Comparison of ENCODE assay signal across 9 mouse cellular contexts in genomic region chr5:100249757-100250156, GRCm38 (mm10).
A peak's percentile ranks its signal among the peaks of the same experiment; 100 is the strongest.
DNase-seq lines count a peak whose midpoint lies in the region; ATAC-seq and TF ChIP-seq lines count a peak whose summit lies in the region.
"Had no signal": no experiment of that assay in that cellular context is flagged by ENCODE, and none has a peak within 500 bp of the region (broad histone marks: within the 10 kb centered on the region; RNA-seq: fewer than 3 reads in every experiment).

No protein-coding gene starts in this region.

- H3K36me3 ChIP-seq in heart, embryonic 12.5 days, result no peaks in the 10 kb centered on the region
- H3K36me3 ChIP-seq in lung, embryonic 14.5 days (ENCODE audit: insufficient read depth), result no peaks in the 10 kb centered on the region
- no peaks in the 10 kb centered on the region for H3K36me3 ChIP-seq in midbrain, postnatal 0 days (ENCODE audit: insufficient read depth, low read length)
- H3K36me3 ChIP-seq: embryonic facial prominence, embryonic 15.5 days had no signal

- no peak overlapping the region for H3K27ac ChIP-seq in heart, embryonic 12.5 days (ENCODE audit: poor library complexity, severe bottlenecking)
- H3K27ac ChIP-seq in lung, embryonic 14.5 days (ENCODE audit: low read depth), result no peak overlapping the region
- H3K27ac ChIP-seq in midbrain, postnatal 0 days (ENCODE audit: low read depth, low read length), result no peak overlapping the region
- H3K27ac ChIP-seq: embryonic facial prominence, embryonic 15.5 days had no signal

- peak; percentile 11 to 28 for DNase-seq in heart, postnatal 10 days
- DNase-seq in 416B (ENCODE audit: low read depth) (peak; percentile 67), R1 (ENCODE audit: low read depth, low spot score) (peak; percentile 49)
- DNase-seq in lung, embryonic 14.5 days, result peak; percentile 44
- no peak for DNase-seq in cerebellum, adult 9-10 months
- no peak for DNase-seq in layer of hippocampus, adult 8-10 months (ENCODE audit: low spot score in 2 of 2)
- no peak for DNase-seq in midbrain, postnatal 0 days (ENCODE audit: low spot score)

- intact Hi-C loops in heart, postnatal 10 days (cut with DNase I), result loop anchor here (5.0 kb wide), 1 partner anchor 73 kb away; no protein-coding TSS in a partner anchor

- H3K4me2 ChIP-seq in heart, embryonic 12.5 days, result no peak overlapping the region
- no peak overlapping the region for H3K4me2 ChIP-seq in lung, embryonic 14.5 days
- no peak overlapping the region for H3K4me2 ChIP-seq in midbrain, postnatal 0 days (ENCODE audit: low read depth, low read length, poor library complexity, severe bottlenecking)
- H3K4me2 ChIP-seq: embryonic facial prominence, embryonic 15.5 days had no signal

- no peaks in the 10 kb centered on the region for H3K9me3 ChIP-seq in heart, embryonic 12.5 days (replicated peaks)
- H3K9me3 ChIP-seq in lung, embryonic 14.5 days (ENCODE audit: low read depth, low read length), result no peaks in the 10 kb centered on the region
- H3K9me3 ChIP-seq in midbrain, postnatal 0 days (ENCODE audit: low read length), result no peaks in the 10 kb centered on the region
- H3K9me3 ChIP-seq: embryonic facial prominence, embryonic 15.5 days had no signal

- TF ChIP-seq CTCF in lung, embryonic 14.5 days (IDR thresholded peaks at IDR 0.05; ENCODE audit: low read depth), result peak; percentile 41; the same call in 1 of the 2 replicates
- TF ChIP-seq CTCF in midbrain, postnatal 0 days (IDR thresholded peaks at IDR 0.05), result no peak

- peaks cover 18% of the 10 kb centered on the region for H3K27me3 ChIP-seq in heart, embryonic 12.5 days (replicated peaks)
- H3K27me3 ChIP-seq in lung, embryonic 14.5 days (ENCODE audit: insufficient read depth, low read length), result no peaks in the 10 kb centered on the region
- H3K27me3 ChIP-seq in midbrain, postnatal 0 days (ENCODE audit: insufficient read depth, low read length), result no peaks in the 10 kb centered on the region
- H3K27me3 ChIP-seq: embryonic facial prominence, embryonic 15.5 days had no signal

- ATAC-seq in heart, embryonic 12.5 days (ENCODE audit: insufficient number of reproducible peaks, low FRiP score), result no peak
- ATAC-seq in lung, embryonic 14.5 days (ENCODE audit: insufficient read depth), result no peak
- ATAC-seq in midbrain, postnatal 0 days (ENCODE audit: low FRiP score), result no peak

- H3K4me3 ChIP-seq in heart, embryonic 12.5 days, result no peak overlapping the region
- no peak overlapping the region for H3K4me3 ChIP-seq in lung, embryonic 14.5 days (ENCODE audit: low read depth, low read length)
- no peak overlapping the region for H3K4me3 ChIP-seq in midbrain, postnatal 0 days (ENCODE audit: low read depth, low read length)
- H3K4me3 ChIP-seq: embryonic facial prominence, embryonic 15.5 days had no signal

- 42% methylated on average over 3 of the region's 3 CpGs for WGBS in heart, embryonic 12.5 days
- 61% methylated on average over 3 of the region's 3 CpGs for WGBS in lung, embryonic 14.5 days
- WGBS in midbrain, postnatal 0 days, result 66% methylated on average over 3 of the region's 3 CpGs

- 0 out of 2 replicates have a peak, but pooled peaks cover 3% of the 10 kb centered on the region for H3K4me1 ChIP-seq in heart, embryonic 12.5 days (replicated peaks)
- H3K4me1 ChIP-seq in lung, embryonic 14.5 days (ENCODE audit: insufficient read depth), result no peaks in the 10 kb centered on the region
- H3K4me1 ChIP-seq in midbrain, postnatal 0 days (ENCODE audit: insufficient read depth, low read length), result no peaks in the 10 kb centered on the region

- H3K9ac ChIP-seq in heart, embryonic 12.5 days, result no peak overlapping the region
- H3K9ac ChIP-seq in lung, embryonic 14.5 days, result no peak overlapping the region
- no peak overlapping the region for H3K9ac ChIP-seq in midbrain, postnatal 0 days (replicated peaks; ENCODE audit: low read length, poor library complexity, severe bottlenecking)
- H3K9ac ChIP-seq: embryonic facial prominence, embryonic 15.5 days had no signal

Comparison
In these comparisons a context has a peak if more than half of its experiments do, and no peak if none do; other contexts are left out.
1. DNase-seq: peak in heart, postnatal 10 days (2 of 2), 416B (single experiment), R1 (single experiment) and lung, embryonic 14.5 days (single experiment); none in cerebellum, adult 9-10 months (single experiment), layer of hippocampus, adult 8-10 months (0 of 2) and midbrain, postnatal 0 days (single experiment).